Mouse (Mus musculus): ENCODE data around the gene Sergef.
A peak's percentile ranks its signal among the peaks of the same experiment; 100 is the strongest.

Gene Sergef

GRCm38 (mm10) chr7:46398612-46399011 is 241.0 kb downstream of the Sergef start:
- no peak for DNase-seq

DNA sequence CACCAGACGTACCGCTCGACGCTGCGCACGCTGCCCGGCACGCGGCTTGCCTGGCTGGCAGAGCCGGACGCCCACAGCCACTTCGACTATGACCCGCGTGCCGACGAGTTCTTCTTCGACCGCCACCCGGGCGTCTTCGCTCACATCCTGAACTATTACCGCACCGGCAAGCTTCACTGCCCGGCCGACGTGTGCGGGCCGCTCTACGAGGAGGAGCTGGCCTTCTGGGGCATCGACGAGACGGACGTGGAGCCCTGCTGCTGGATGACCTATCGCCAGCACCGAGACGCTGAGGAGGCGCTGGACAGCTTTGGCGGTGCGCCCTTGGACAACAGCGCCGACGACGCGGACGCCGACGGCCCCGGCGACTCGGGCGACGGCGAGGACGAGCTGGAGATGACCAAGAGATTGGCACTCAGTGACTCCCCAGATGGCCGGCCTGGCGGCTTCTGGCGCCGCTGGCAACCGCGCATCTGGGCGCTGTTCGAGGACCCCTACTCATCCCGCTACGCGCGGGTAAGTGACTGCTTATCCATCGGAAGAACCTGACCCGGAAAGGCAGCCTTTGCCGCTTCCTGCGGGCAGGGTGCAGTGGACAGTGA is 241.8 kb downstream of the Sergef start:
- DNase-seq, result no peak

GRCm38 (mm10) chr7:46396928-46397731 is 242.5 kb downstream of the Sergef start:
- DNase-seq, result no peak

GRCm38 (mm10) chr7:46396231-46396927 is 243.2 kb downstream of the Sergef start, which contains the start of gene Kcnc1:
Gene Kcnc1, plus strand, starts transcription at chr7:46396497.
- DNase-seq, result peak; percentile 78

DNA sequence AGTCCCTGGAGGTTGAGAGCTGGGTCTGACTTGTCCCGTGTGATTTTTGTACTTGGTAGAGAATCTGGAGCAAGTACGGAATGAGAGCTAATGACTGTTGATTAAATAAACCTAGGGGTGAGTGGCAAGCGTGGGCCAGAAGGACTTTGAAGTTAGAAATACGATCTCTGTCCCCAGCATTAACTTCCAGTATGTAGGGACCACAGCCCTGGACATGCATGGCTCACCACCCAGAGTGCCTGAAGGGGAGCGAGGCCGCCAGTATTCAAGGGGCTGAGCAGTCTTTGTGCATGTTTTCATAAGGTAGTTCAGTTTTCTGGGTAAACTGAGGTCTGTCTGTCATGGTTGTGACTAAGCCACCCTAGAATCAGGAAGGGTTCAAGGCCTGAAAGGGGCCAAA is 244.0 kb downstream of the Sergef start:
- DNase-seq, result no peak

GRCm38 (mm10) chr7:46394933-46395332 is 244.7 kb downstream of the Sergef start:
- DNase-seq, result no peak

- no peak for DNase-seq
Measured at GRCm38 (mm10) chr7:46393718-46394511, 245.7 kb downstream of the Sergef start.

Measured in kidney, adult 18-20 months (tissue).